Mouse (Mus musculus) A20 (cell line): ENCODE data around the gene Abhd12.

Experiments
- DNase-seq: peaks from one replicate; pipeline ENCODE4 v3.0.0-alpha.2; 2011; ENCODE audit warnings: low read depth, low spot score

Abhd12 gene

DNA sequence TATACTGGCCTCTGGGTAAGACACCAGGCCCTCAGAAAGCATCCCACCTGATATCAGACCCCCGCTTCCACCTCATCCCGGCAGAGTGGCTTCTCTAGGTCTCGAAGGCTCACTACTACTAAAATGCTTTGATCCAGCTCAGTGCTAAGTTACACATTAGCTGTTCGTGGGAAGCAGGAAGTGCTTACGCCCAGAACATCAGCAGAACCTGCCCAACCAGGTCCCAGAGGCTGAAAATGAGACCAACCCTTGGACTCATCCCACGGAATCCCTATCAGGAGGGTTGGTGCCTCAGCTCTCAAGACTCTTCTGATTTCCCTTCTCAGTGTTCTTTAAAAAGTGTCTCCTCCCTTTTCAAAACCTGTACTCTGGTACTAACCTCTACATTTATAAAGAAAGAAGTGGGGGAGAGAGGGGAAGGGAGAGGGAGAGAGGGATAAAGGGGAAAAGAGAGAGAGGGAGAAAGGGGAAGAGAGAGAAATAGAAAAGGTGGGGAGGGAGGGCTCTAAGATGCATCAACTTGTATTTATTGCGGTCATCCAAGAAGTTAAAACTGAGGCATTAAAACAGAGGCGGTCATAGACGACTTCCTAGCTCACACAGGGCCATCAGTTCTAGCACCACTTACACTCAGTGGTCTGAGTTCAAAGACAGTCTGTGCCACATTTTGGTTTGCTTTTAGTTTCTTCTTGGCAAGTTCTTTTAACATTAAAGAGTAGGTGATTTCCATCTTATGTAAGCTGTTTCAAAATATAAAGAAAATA, 45.6 kb downstream of the Abhd12 start:
- no peak for DNase-seq

- no peak for DNase-seq
Observed at GRCm38 (mm10) chr2:150855186-150855585, 49.4 kb downstream of the Abhd12 start.

- DNase-seq, result no peak
Observed at GRCm38 (mm10) chr2:150851251-150851650, 53.3 kb downstream of the Abhd12 start.

DNA sequence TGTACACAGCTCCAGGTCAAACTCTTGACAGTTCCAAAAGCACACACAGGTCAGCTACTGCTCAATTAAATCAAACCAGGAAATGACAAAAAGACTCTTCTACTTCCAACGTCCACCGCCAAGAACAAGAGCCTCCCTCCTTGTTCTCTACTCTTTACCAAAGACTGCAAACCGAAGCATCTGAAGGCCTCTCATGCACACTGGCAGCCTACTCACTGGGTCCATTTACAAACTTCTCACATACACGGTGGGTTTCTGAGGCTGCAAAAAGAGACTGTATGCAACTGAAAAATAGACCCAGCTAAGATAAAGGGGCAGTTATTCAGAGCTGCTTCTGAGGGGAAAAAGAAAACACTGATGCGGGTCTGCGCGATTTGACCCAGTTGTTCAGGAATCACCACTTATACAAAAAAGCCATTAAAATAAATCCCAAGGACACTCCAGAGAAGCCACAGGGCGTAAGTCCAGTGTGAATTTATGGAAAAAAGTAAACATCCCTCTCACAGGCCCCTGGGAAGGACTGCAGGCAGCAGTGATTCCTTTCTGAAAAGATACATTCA, 57.0 kb downstream of the Abhd12 start:
- DNase-seq, result no peak

DNA sequence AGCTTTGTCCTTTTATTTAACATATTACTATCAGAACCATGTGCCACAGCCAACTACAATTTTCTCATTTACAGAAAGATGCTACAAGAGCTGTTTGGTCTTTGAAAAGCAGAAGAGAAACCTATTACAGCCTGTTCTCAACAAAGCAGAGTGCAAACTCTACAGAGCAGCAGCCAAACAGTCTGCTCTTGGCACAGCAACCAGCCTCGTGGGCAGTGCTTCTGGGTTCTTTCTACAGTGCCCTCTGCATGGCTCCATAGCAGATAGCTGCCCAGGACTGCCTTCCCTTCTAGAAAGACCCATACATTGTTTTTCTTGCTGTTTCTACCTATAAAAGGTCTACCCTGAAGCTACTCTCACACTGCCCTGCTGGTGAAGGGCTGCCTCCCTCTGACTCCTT, 59.7 kb downstream of the Abhd12 start:
- DNase-seq, result peak; percentile 63

- DNase-seq, result no peak
Observed at GRCm38 (mm10) chr2:150842049-150842461, 62.5 kb downstream of the Abhd12 start.

DNA sequence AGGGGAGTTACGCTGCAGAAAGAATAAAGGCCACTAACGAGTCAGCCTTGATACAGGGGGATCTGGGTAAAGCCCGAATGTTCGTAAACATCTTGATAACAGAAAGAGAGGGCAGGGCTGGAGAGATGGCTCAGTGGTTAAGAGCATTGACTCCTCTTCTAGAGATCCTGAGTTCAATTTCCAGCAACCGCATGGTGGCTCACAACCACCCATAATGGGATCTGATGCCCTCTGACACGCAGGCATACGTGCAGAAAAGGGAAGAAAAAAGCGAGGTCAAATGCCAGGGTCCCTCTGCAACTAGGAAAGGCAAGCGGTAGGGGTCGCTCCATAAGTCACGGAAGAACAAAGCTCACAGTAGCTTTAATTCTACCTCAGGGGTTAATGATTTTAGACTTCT, 63.4 kb downstream of the Abhd12 start:
- no peak for DNase-seq

- DNase-seq, result no peak
Observed at GRCm38 (mm10) chr2:150839686-150840471, 64.7 kb downstream of the Abhd12 start.

DNA sequence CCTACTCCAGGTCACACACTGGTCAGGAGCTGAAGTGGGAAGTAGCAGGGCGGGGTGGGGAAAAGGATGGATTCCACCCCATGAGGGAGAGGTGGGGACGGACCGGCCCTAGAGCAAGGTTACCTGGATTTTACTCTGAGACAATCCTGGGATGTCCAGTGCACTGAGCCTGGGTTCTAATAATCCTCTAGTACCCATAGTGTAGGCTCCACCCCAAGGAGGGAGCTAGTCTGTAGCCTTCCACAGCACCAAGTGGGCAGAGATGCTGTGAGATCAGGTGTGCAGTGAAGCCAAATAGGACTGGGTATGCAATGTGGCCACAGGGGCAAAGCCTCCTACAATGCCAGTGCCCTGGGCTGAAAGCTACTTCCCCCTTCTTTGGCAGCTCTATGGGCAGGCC, 66.8 kb downstream of the Abhd12 start:
- DNase-seq, result no peak

GRCm38 (mm10) chr2:150836906-150837305, 67.6 kb downstream of the Abhd12 start:
- no peak for DNase-seq

GRCm38 (mm10) chr2:150835975-150836374, 68.6 kb downstream of the Abhd12 start:
- no peak for DNase-seq

DNA sequence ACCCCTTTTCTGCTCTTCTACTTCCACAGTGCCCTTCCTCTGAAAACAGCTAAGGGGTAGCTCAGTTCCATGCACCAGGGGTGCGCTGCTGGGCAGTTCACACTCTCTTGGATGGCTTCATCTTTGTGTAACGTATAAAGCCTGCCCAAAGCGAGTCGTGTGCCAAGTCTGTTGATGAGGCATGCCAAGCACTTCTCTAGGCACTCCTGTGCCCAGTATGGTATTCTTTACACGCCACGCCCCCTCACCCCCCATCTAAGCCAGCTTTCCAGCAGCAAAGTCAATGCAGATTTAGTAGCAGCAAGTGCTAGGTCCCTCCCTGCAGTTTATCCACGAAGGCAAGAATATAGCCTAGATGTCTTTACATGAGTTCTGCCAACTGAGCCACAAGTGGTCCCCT, 69.9 kb downstream of the Abhd12 start:
- DNase-seq, result no peak

DNA sequence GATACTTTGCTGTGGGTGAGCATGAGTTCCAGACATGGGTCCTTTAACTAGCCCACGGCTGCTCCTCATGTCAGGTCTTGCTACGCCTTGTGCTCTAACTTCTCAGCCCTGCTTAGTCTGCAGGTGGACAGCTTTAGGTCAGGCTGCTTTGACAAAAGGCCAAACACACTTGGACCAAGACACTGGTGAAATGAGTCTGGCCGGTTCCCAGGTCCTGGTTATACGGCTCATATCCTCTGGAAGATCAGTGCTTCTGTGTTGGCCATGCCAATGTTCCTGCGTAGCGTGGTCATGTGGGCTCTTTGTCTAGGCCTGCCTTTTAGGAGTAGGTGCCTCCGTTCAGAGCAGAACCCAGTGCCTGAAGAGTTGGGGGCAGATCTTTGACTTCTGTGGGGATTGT, 72.5 kb downstream of the Abhd12 start:
- DNase-seq, result no peak

- DNase-seq, result peak; percentile 80
Observed at GRCm38 (mm10) chr2:150830911-150831441, 73.6 kb downstream of the Abhd12 start.

DNA sequence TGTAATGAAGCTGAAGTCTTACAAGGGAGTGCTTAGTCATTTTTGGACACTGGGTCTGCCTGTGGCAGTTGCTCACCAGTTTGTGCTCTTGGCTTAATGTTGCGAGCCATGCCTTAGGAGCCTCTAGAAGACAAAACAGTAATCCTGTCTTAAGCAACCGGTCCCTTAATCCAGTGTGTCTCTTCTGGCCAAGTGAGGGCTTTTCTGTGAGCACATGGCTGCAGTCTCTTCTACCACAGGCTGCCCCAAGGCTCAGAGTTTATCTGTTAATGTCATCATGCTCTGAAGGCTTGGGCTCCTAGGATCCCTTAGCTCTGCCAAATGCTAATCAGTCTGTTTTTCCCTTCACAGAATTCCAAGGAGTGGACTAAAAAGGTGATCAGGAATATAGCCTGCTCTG, 74.5 kb downstream of the Abhd12 start:
- no peak for DNase-seq

DNA sequence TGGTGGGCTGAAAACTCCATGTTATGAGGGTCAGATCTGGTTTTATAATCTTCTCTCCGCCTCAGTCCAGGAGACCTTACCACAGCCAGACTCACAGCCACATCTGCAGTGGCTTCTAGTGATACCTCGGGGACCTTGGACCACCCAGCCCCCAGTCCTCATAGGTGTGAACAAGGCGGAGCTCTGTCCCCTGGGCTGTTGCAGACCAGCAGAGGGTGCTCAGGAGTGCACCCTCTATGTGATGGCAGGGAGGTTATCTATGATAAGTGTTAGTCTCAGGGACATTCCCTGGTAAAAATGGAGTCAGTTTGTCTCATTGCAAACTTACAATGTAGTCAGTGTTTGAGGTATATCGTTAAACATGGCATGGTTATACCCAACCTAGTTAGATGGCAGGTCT, 75.9 kb downstream of the Abhd12 start:
- no peak for DNase-seq

DNA sequence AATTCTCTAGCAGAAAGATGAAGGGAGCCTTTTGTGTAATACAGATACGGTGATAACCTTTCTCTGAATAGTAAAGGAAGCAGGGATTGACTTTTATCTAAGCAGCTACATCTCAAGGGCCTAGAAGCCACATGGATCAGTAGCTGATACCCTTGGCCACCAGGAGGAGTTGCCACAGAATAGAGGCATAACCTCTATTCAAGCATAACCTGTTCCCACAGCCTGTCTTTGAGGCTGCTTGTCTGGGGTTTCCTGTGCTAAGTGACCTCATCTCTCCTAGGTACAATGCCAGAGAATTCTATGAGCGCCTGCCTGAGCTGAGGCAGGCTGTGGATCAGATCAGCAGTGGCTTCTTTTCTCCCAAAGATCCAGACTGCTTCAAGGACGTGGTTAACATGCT, 76.4 kb downstream of the Abhd12 start:
- no peak for DNase-seq

GRCm38 (mm10) chr2:150826426-150826825, 78.1 kb downstream of the Abhd12 start:
- DNase-seq, result no peak

GRCm38 (mm10) chr2:150822987-150823386, 81.6 kb downstream of the Abhd12 start:
- DNase-seq, result no peak

DNA sequence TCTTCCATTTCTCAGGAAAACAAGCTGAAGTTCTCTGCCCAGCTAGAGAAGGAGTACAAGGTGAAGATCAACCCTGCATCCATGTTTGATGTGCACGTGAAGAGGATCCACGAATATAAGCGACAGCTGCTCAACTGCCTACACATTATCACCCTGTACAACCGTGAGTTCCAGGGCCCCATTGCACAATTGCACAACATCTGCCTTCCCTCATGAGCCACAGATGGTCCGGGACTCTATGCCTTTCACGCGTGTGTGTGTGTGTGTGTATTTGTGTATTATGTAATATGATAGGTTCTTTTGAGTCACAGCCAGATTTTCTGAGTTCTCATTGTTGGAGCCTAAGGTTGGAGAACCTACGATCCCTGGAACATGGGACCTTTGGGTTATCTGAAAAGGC, 83.8 kb downstream of the Abhd12 start:
- no peak for DNase-seq

- no peak for DNase-seq
Observed at GRCm38 (mm10) chr2:150818742-150819141, 85.8 kb downstream of the Abhd12 start.

- DNase-seq, result no peak
Observed at GRCm38 (mm10) chr2:150816676-150817402, 87.7 kb downstream of the Abhd12 start.
